Mouse (Mus musculus): ENCODE results near the gene Slc18b1.

DNA sequence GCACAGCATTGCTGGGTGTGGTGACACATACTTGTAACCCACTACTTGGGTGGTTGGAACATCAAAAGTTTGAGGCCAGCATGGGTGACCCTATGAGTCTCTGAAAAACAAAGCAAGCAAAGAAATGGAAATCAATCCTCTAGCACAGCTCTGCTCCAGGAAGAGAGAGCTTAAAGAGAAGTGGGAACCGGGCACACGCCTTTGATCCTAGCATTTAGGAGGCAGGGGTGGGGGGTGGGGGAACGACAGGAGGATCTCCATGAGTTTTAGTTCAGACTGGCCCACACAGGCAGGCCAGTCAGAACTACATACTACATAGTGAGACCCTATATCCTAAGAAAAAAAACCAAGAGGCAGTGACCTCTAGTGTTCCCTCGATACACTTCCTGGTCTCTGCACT is 9.4 kb downstream of the Slc18b1 start:
- TF ChIP-seq CTCF (IDR thresholded peaks at IDR 0.05; ENCODE audit: low read depth, low read length) (no peak), POLR2AphosphoS5 (IDR thresholded peaks at IDR 0.05; ENCODE audit: insufficient replicate concordance, low read depth, low read length) (no peak)

All from G1E (cell line).